Mouse (Mus musculus) small intestine, adult 2 months (tissue): ENCODE measurements around the gene Adgra3.

ENCODE experiments used
- CTCF ChIP-seq: fragments of 200-500 bp; IDR thresholded peaks from 2 replicates; pipeline ENCODE4 v1.5.1; 2012; ENCODE audit warnings: low read depth, mild to moderate bottlenecking, control low read depth, inconsistent platforms, low read length, moderate library complexity, mixed read lengths; ENCODE audit not compliant: insufficient replicate concordance, insufficient read length; ENCODE audit errors: extremely low read depth
- POLR2A ChIP-seq: fragments of 200-500 bp; IDR thresholded peaks from 2 replicates; pipeline ENCODE4 v1.6.1; 2012; ENCODE audit warnings: low read depth, mild to moderate bottlenecking, control low read depth, inconsistent platforms, low read length, moderate library complexity

DNA sequence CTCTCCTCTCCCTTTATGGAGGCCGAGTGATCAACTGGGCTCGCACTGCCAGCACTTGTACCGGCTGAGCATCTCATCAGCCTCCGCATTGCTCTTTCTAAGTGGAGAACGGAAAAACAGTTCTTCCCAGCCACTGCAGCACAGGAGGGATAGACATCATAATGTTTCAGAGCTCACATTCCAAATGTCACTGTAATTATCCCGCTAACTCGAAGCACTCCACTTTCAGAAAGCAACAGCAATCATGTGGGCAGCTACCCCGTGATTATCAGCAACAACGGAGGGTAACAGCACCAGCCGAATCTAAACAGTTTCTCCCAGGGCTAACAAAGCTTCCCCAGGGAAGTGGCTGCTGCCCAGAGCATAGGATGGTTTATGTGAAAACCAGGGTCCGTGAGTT, 62.3 kb downstream of the Adgra3 start:
- no peak for TF ChIP-seq POLR2A
- no peak for TF ChIP-seq CTCF
